Mouse (Mus musculus): ENCODE measurements around the gene 9530053A07Rik.

GRCm38 (mm10) chr7:28084215-28084614 lies 45.1 kb upstream of the 9530053A07Rik start:
- no peak for TF ChIP-seq CTCF (IDR thresholded peaks at IDR 0.05; ENCODE audit: insufficient read depth, low read length)
- TF ChIP-seq POLR2A (IDR thresholded peaks at IDR 0.05; ENCODE audit: borderline replicate concordance, extremely low read depth, low read depth, low read length): no peak

All from lung, adult 2 months (tissue).